Mouse (Mus musculus): ENCODE results near the gene Ntsr1. TPM values are rescaled to one million over a fixed set of nuclear protein-coding genes. Genes with fewer than 3 reads are reported as not detected.

The Ntsr1 gene
- polyA plus RNA-seq, 1 experiment from 2014 or later: 0.15 TPM

DNA sequence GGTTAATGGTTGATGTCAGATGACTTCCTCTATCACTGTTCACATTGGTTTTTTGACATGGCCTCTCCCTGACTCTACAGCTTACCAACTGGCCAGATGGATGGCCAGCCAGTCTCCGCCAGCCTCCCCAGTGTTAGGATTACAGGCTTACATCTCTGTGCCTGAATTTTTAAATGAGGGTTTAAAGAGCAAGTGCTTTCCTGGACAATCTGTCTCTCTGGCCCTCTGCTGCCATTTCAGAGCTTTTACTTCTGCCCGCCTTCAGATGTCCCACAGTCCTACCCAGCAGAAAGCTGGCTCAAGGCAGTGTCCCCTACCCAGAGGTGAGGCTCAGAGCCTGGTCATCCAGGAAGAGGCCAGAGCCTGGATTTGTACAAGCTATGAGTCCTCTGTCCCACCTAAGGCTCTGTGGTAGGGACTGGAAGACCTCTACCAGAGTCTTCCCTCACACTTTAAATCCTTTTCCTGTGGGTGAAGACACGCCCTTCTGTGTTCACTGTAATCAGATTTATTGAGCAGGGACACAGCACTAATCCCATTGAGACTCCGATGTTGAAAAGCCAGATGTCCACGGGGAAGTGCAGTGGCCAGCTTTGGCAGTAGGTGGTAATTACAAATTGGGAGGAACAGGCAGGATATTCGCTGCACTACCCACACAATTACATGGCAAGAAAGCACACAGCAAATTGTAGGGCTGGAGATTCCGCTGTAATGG lies 32.1 kb downstream of the Ntsr1 start:
- Histone ChIP-seq H3K9me3 (ENCODE audit: control insufficient read depth, low read length) (no peaks in the 10 kb centered on the region), H3K4me2 (ENCODE audit: low read depth) (no peak overlapping the region), H3K4me3 (ENCODE audit: low read depth, low read length) (no peak overlapping the region), H3K9ac (ENCODE audit: low read length) (no peak overlapping the region), H3K27ac (ENCODE audit: low read depth, low read length) (no peak overlapping the region), H3K36me3 (ENCODE audit: control insufficient read depth, insufficient read depth, low read length) (no peaks in the 10 kb centered on the region), H3K27me3 (ENCODE audit: control insufficient read depth, insufficient read depth, low read length) (no peaks in the 10 kb centered on the region), H3K4me1 (ENCODE audit: control insufficient read depth, insufficient read depth, low read length) (0 out of 2 replicates have a peak, but pooled peaks cover 4% of the 10 kb centered on the region)
- DNase-seq (ENCODE audit: low spot score) (no peak), ATAC-seq (ENCODE audit: insufficient read depth, low FRiP score, low TSS enrichment) (no peak)
- WGBS: 68% methylated on average over 7 of the region's 7 CpGs

DNA sequence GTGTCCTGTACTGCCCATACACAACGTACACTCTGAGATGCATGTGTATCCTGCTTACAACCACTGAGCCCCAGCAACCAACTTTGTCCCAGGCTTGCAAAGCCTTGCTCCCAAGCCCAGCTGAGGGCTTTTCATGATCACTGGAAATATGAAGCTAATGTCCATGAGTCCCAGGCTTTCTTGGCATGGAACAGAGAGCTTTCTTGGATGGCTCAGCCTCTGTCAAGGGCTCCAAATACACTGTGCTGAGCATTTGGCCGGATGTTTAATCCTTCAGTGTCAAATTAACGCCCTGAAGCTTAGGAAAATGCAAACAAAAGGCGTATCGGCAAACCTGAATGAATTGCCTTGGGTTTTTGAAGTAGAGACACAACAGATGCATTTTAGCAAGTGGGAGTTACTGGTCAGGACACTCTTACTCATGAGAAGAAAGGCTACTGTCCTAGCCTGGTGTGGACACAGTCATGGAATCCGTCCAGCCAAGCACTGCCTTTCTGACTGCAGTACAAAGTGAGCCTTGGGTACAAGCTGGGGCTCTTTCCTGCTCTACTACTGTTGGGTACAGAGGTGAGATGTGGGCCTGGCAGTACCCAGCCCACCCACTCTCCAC lies 32.7 kb downstream of the Ntsr1 start:
- Histone ChIP-seq H3K4me3 (ENCODE audit: low read depth, low read length) (no peak overlapping the region), H3K4me2 (ENCODE audit: low read depth) (no peak overlapping the region), H3K4me1 (ENCODE audit: control insufficient read depth, insufficient read depth, low read length) (0 out of 2 replicates have a peak, but pooled peaks cover 4% of the 10 kb centered on the region), H3K9ac (ENCODE audit: low read length) (no peak overlapping the region), H3K36me3 (ENCODE audit: control insufficient read depth, insufficient read depth, low read length) (no peaks in the 10 kb centered on the region), H3K9me3 (ENCODE audit: control insufficient read depth, low read length) (no peaks in the 10 kb centered on the region), H3K27ac (ENCODE audit: low read depth, low read length) (no peak overlapping the region), H3K27me3 (ENCODE audit: control insufficient read depth, insufficient read depth, low read length) (no peaks in the 10 kb centered on the region)
- ATAC-seq (ENCODE audit: insufficient read depth, low FRiP score, low TSS enrichment) (no peak), DNase-seq (ENCODE audit: low spot score) (no peak)
- WGBS: 58% methylated on average over 6 of the region's 6 CpGs

DNA sequence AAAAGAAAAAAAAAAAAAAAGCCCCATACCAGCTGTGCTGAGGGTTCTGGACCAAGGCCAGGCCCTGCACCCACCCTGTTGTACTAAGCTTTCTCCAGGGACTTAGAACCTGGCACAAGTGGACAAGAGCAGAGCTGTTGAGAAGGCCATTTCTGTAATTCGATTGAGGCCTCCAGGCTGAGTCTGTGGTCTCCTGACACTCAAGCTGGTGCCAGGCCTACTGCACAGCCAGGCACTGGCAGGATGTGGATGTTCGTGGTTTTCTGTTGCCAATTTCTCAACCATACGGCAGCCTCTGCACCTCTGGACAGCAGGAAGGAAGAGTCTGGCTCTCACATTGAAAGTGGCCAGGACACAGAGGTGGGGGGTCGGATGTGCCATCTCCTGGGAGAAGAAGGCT lies 33.5 kb downstream of the Ntsr1 start:
- DNase-seq (ENCODE audit: low spot score): no peak
- H3K27me3 ChIP-seq (ENCODE audit: control insufficient read depth, insufficient read depth, low read length): no peaks in the 10 kb centered on the region
- no peak overlapping the region for H3K4me3 ChIP-seq (ENCODE audit: low read depth, low read length)
- H3K4me1 ChIP-seq (ENCODE audit: control insufficient read depth, insufficient read depth, low read length): 0 out of 2 replicates have a peak, but pooled peaks cover 4% of the 10 kb centered on the region
- no peak overlapping the region for H3K27ac ChIP-seq (ENCODE audit: low read depth, low read length)
- no peak overlapping the region for H3K4me2 ChIP-seq (ENCODE audit: low read depth)
- H3K9me3 ChIP-seq (ENCODE audit: control insufficient read depth, low read length): no peaks in the 10 kb centered on the region
- H3K36me3 ChIP-seq (ENCODE audit: control insufficient read depth, insufficient read depth, low read length): no peaks in the 10 kb centered on the region
- H3K9ac ChIP-seq (ENCODE audit: low read length): no peak overlapping the region
- WGBS: 74% methylated on average over 4 of the region's 4 CpGs
- ATAC-seq (ENCODE audit: insufficient read depth, low FRiP score, low TSS enrichment): no peak

DNA sequence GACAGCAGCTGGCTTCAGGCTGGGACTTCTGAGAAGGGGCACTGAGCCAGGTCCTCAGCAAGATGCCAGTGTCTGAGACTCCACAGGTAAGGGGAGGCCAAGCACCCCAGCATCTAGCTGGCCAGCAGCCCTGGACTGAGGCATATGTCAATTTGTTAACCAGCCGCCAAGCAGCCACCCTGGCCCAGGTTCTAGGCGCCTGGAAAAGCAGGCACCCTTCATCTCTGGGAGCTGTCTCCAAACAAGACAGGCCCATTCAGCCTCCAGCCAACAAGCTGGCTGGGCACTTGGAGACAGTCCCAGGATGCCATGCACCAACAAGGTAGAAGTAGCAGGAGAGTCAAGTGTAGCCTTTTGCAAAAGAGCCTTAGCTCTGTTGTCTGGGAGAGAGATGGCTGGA lies 43.9 kb downstream of the Ntsr1 start:
- H3K36me3 ChIP-seq (ENCODE audit: control insufficient read depth, insufficient read depth, low read length): no peaks in the 10 kb centered on the region
- no peak overlapping the region for H3K27ac ChIP-seq (ENCODE audit: low read depth, low read length)
- H3K4me2 ChIP-seq (ENCODE audit: low read depth): no peak overlapping the region
- no peaks in the 10 kb centered on the region for H3K9me3 ChIP-seq (ENCODE audit: control insufficient read depth, low read length)
- H3K4me1 ChIP-seq (ENCODE audit: control insufficient read depth, insufficient read depth, low read length): peaks cover 3% of the 10 kb centered on the region; the same call in 1 of the 2 replicates
- no peak overlapping the region for H3K4me3 ChIP-seq (ENCODE audit: low read depth, low read length)
- DNase-seq (ENCODE audit: low spot score): no peak
- no peaks in the 10 kb centered on the region for H3K27me3 ChIP-seq (ENCODE audit: control insufficient read depth, insufficient read depth, low read length)
- no peak for ATAC-seq (ENCODE audit: insufficient read depth, low FRiP score, low TSS enrichment)
- whole genome bisulfite sequencing: 91% methylated on average over 2 of the region's 2 CpGs
- H3K9ac ChIP-seq (ENCODE audit: low read length): no peak overlapping the region

DNA sequence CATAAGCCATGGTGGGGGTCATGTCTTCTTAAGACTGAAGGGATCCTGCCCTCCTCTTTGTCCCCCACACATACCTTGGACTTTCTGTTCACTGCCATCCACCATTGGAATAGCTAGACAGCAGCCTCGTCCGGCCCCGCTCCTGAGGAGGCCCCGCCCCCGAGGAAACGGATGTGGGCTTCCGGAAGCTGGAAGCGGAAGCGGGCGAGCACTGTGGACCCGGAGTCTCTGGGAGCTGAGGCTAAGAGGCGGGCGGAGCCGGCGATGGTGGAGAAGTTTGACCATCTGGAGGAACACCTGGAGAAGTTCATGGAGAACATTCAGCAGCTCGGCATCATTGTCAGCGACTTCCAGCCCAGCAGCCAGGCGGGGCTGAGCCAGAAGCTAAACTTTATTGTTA lies 45.3 kb downstream of the Ntsr1 start:
- Histone ChIP-seq H3K4me2 (ENCODE audit: low read depth) (no peak overlapping the region), H3K36me3 (ENCODE audit: control insufficient read depth, insufficient read depth, low read length) (no peaks in the 10 kb centered on the region), H3K27ac (ENCODE audit: low read depth, low read length) (no peak overlapping the region), H3K9me3 (ENCODE audit: control insufficient read depth, low read length) (no peaks in the 10 kb centered on the region), H3K9ac (ENCODE audit: low read length) (no peak overlapping the region), H3K4me1 (ENCODE audit: control insufficient read depth, insufficient read depth, low read length) (peaks cover 3% of the 10 kb centered on the region; the same call in 1 of the 2 replicates), H3K4me3 (ENCODE audit: low read depth, low read length) (no peak overlapping the region), H3K27me3 (ENCODE audit: control insufficient read depth, insufficient read depth, low read length) (no peaks in the 10 kb centered on the region)
- DNase-seq (ENCODE audit: low spot score): no peak
- WGBS: 85% methylated on average over 18 of the region's 18 CpGs
- ATAC-seq (ENCODE audit: insufficient read depth, low FRiP score, low TSS enrichment): no peak

DNA sequence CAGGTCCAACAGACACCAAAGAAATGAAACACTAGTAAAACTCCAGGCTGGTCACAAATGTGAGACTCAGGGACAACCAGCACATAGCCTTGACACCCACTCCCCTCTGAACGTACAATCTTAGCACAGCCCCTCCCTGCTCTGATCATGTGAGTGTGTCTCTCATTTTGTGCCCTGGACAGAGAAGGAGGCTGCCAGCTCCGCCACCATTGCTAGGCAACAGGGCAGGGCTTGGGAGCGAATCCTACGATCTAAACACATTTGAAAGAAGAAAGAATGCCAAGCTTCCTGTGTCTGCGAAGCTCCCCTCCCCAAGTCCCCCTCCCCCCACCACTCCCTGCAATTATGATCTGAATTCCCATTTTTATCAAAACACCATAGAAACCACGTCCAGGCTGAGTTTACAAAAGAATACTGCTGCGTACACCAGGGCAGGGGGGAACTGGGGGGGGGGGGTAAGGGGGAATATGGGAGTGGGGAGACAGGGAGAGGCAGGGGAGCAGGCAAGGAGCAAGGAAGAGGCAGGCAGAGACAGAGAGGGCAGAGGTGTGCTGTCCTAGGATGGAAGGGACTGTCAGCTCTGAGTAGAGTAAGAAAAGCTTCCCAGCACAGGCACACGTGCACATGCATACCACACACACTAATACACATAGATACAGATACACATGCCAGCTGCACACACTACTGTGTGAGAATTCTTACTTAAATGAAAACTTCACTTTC lies 47.8 kb downstream of the Ntsr1 start:
- H3K9ac ChIP-seq (ENCODE audit: low read length): no peak overlapping the region
- DNase-seq (ENCODE audit: low spot score): peak; percentile 46
- H3K4me2 ChIP-seq (ENCODE audit: low read depth): no peak overlapping the region; the same call in 1 of the 2 replicates
- 0 out of 2 replicates have a peak, but pooled peaks have one; percentile 41 for ATAC-seq (ENCODE audit: insufficient read depth, low FRiP score, low TSS enrichment)
- H3K9me3 ChIP-seq (ENCODE audit: control insufficient read depth, low read length): no peaks in the 10 kb centered on the region
- no peaks in the 10 kb centered on the region for H3K36me3 ChIP-seq (ENCODE audit: control insufficient read depth, insufficient read depth, low read length)
- H3K4me1 ChIP-seq (ENCODE audit: control insufficient read depth, insufficient read depth, low read length): peaks cover 3% of the 10 kb centered on the region; the same call in 1 of the 2 replicates
- H3K27ac ChIP-seq (ENCODE audit: low read depth, low read length): no peak overlapping the region
- no peaks in the 10 kb centered on the region for H3K27me3 ChIP-seq (ENCODE audit: control insufficient read depth, insufficient read depth, low read length)
- 33% methylated on average over 8 of the region's 8 CpGs for WGBS
- no peak overlapping the region for H3K4me3 ChIP-seq (ENCODE audit: low read depth, low read length)

DNA sequence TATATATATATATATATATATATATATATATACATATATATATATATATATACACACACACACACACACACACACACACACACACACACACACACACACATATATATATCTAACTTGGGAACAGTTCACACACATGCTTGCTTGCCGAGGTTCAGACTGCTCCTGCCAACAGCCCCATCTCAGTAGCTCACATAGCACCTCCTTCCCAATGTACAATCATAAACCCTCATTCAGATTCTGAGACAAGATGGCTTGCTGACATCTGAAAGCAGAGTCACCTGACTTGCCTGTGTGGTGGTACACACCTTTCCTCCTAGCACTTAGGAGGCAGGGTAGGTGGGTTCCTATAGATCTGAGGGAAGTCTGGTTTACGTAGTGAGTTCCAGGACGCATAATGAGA lies 52.6 kb downstream of the Ntsr1 start:
- Histone ChIP-seq H3K27me3 (ENCODE audit: control insufficient read depth, insufficient read depth, low read length) (no peaks in the 10 kb centered on the region), H3K9ac (ENCODE audit: low read length) (no peak overlapping the region), H3K27ac (ENCODE audit: low read depth, low read length) (no peak overlapping the region), H3K36me3 (ENCODE audit: control insufficient read depth, insufficient read depth, low read length) (no peaks in the 10 kb centered on the region), H3K4me1 (ENCODE audit: control insufficient read depth, insufficient read depth, low read length) (no peaks in the 10 kb centered on the region), H3K4me3 (ENCODE audit: low read depth, low read length) (no peak overlapping the region), H3K4me2 (ENCODE audit: low read depth) (no peak overlapping the region), H3K9me3 (ENCODE audit: control insufficient read depth, low read length) (no peaks in the 10 kb centered on the region)
- ATAC-seq (ENCODE audit: insufficient read depth, low FRiP score, low TSS enrichment) (no peak), DNase-seq (ENCODE audit: low spot score) (no peak)
- 86% methylated on average over 3 of the region's 3 CpGs for WGBS

DNA sequence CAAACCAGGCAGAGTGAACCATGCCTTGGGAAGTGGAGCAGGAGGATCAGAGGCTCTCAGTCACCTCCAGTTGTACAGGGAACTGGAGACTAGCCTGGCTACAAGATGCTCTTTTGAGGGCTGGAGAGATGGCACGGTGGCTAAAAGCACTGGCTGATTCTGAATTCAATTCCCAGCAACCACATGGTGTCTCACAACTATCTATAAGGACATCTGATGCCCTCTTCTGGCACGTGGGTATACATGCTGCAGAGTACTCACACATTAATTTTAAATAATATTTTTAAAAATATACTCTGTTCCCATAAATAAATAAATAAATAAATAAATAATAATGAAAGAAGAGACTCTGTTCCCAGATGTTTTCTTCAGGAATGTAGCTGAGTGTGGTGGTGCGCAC lies 55.4 kb downstream of the Ntsr1 start:
- 53% methylated on average over 3 of the region's 3 CpGs for WGBS
- no peak overlapping the region for H3K4me2 ChIP-seq (ENCODE audit: low read depth)
- H3K4me1 ChIP-seq (ENCODE audit: control insufficient read depth, insufficient read depth, low read length): no peaks in the 10 kb centered on the region

More for the DNA sequence above, 55.4 kb downstream of the Ntsr1 start:
- Histone ChIP-seq H3K9me3 (ENCODE audit: control insufficient read depth, low read length) (no peaks in the 10 kb centered on the region), H3K27me3 (ENCODE audit: control insufficient read depth, insufficient read depth, low read length) (no peaks in the 10 kb centered on the region), H3K27ac (ENCODE audit: low read depth, low read length) (no peak overlapping the region), H3K36me3 (ENCODE audit: control insufficient read depth, insufficient read depth, low read length) (no peaks in the 10 kb centered on the region), H3K9ac (ENCODE audit: low read length) (no peak overlapping the region), H3K4me3 (ENCODE audit: low read depth, low read length) (no peak overlapping the region)
- ATAC-seq (ENCODE audit: insufficient read depth, low FRiP score, low TSS enrichment) (no peak), DNase-seq (ENCODE audit: low spot score) (no peak)

Data from neural tube, embryonic 11.5 days (tissue).